Mouse (Mus musculus): ENCODE measurements around the gene Rbp1.

The Rbp1 gene

DNA sequence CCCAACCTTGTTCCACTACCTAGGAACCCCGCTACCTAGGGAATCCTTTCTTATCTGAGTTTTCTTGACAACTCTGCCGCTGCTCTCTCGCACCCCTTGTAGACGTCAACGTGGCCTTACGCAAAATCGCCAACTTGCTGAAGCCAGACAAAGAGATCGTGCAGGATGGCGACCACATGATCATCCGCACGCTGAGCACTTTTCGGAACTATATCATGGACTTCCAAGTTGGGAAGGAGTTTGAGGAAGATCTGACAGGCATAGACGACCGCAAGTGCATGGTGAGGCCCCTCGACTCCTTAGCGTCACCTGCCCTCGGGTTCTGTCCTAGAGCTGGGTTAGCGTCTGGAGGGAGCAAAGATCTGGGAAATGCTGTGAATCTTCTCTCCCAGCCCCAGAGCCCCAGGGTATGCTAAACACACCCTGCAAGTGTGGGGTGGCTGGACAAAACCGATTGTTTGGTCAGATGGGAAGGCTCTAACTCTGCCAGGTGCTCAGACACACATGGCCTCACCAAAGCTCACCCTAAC is 2.7 kb downstream of the Rbp1 start:
- no peak for DNase-seq

DNA sequence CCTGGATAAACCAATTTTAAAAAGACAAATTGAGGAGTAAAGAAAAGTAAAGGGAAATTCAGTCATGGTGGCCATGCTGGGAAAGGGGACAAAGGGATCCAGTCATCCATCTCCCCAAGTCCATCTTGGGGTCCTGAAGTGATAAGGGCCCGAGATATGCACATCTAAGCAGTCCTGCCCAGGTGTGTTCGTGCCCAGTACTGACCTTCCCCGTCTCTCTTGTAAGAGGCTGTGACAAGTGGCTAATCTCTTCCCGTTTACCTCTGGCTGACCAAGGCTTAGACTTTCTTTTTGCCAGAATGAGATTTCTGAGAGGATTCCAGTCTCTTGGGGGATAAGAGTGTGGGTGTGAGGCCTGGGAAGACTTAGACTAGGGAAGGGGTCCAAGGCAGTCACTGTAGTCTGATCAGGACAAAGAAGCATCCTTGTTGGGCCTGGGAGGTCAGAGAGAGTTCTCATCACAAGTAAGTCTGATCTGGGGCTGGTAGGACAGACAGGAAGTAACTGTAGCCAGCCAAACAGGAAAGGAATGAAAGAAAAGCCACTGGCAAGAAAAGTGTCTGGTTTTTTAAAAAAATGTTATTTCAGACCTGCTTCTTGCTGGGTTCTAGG is 5.3 kb downstream of the Rbp1 start:
- no peak for DNase-seq

DNA sequence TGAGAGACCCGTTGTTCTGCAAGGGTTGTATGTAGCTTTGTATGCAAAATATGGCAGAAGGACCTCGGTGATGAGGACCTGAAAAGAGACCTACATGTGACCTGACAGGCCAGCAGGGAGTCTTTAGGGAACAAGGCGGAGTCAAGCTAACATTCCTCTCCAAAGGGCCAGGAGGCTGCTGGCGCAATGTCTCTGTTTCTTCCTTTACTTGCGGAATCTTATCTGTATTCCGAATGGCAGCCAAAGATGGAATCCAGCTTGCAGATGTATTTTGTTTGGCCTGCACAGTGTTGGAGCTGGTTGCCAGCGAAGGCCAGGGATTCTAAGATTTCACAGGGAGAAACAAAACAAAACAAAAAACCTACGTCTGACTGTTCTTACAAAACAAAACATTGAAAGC is 6.0 kb downstream of the Rbp1 start:
- DNase-seq: peak; percentile 81

DNA sequence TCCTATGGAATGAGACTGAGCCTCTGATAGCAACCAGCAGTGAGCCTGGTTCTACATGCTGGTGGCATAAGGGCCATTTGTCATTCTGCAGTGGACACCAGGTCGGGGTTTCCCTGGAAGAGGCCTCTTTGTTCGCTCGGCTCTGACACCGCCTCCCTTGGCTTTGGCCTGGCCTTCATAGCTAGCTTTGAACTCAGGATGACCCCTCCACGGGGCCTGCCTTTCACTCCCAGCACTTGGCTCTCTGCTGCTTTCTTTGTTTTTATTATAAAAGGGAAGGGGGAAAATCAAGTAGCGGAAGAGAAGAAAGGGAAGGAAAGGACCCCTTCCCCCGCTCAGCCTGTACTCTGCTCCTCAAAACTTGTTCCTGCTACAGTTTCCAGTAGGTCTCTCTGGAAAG is 7.0 kb downstream of the Rbp1 start:
- peak; percentile 42 for DNase-seq

DNA sequence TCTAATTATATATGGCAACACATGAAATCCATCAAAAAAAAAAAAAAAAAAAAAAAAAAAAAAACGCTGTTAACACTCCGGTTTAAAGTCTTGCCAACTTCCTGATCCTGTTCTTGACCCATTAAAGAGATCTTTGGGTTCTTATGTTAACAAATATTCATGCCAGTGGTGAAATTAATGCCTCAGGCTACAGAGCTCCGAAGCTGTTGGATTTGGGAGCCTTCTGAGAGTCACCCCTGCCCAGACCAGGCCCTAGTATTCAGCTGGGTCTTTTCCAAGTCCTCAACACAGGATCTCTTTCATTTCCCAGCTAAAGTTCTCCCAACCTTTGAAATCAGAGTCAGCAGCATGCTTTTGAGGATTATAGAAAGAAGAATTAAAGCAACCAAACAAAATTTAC is 7.8 kb downstream of the Rbp1 start:
- no peak for DNase-seq

DNA sequence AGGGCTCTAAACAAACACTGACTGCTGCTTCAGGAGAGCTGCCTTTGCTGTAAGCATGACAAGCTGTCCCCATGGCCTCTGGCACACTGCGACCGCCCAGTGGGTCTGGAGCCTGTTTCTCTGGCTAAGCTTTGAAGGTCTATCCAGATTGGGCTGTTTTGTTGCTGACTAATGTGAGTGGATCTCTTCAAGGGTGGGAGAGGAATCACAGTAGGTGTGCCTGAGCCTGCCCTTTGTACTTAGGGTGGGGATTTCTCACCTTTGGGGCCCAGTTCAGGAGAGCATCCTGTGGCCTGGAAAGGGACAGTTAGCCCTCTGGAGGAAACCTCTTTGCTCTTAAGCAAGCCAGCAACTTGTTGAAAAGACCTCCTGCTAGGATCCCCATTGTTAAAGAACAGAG is 10.3 kb downstream of the Rbp1 start:
- DNase-seq: no peak

DNA sequence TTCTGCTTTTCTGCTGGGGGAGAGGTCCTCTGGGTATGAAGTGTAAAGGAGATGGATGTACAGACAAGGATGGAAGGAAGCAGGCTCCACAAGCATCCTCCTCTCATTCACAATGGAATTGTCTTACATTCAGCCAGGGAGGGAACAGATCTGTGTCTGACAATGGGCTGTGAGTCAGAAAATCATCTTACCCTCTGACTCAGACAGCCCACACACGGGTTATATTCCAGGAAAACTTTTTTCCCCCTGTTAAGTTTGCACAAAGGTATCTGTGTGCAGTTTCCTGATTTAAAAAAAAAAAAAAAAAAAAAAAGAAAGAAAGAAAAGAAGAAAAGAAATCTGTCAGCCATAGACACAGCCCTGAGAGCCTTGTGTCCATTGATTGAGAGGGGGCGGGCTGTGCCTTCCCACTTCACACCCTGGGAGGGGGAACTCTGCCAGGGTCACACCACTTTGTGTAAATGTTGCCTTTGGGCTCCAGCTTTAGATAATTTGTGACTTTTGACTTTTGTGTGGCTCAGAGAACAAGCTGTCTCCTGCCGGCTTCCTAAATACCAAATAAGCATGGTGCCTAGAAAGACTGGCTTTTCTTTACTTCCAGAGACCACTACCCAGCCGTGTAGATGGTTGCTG is 11.3 kb downstream of the Rbp1 start:
- no peak for DNase-seq

DNA sequence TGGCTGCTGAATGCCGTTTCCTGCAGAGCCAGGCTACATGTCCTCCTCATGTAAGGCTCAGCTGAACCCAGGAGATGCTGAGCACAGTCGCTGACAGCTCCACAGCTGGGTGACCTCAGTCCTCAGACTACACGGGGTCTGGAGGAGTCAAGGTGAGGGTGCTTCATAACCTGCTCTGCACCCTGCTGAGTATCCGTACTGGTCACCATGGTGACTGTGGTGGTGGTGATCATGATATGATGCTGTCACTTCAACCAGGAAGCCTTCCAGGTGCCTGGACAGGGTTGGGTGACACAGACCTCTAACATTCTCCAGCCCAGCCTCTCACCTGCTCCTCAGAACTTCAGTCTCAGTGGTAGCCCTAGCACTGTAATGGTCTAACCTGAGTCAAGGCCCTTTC is 15.1 kb downstream of the Rbp1 start:
- no peak for DNase-seq

DNA sequence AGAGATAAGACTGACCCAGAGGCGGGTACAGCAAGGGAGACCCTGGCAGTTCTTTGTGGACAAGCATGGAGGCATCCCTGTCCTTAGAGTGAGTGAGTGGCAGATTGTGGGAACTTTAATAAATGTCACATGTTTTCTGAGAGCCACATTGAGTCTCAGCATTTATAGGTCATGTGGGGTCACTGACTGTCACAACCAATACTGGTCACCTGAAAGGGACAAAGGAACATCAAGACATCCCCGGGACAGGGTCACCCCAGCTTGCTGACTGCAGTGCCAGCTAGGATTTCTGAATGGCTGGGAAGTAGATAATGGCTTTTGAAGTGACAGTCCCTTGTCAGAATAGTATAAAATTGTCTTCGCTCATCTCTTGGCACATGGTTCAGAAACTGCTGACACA is 16.3 kb downstream of the Rbp1 start:
- DNase-seq: no peak

DNA sequence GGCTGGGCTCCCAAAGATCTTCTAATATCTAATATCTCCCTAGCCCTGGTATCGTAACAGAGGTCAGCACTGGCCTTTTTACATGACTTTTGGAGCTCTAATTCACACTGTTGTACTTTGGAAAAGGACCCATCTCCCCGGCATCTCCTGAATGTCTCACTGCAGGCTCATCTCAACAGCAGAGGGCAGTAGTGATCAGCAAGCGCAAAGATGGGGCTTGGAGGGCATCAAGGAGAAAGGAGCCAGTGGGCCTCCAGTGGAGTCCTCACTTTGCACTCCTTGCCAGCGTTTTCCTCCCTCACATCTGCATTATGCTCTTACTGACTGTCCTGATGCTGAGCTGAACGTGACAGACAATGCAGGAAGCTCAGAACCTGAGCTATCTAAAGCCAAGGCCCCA is 19.9 kb downstream of the Rbp1 start:
- peak; percentile 55 for DNase-seq

DNA sequence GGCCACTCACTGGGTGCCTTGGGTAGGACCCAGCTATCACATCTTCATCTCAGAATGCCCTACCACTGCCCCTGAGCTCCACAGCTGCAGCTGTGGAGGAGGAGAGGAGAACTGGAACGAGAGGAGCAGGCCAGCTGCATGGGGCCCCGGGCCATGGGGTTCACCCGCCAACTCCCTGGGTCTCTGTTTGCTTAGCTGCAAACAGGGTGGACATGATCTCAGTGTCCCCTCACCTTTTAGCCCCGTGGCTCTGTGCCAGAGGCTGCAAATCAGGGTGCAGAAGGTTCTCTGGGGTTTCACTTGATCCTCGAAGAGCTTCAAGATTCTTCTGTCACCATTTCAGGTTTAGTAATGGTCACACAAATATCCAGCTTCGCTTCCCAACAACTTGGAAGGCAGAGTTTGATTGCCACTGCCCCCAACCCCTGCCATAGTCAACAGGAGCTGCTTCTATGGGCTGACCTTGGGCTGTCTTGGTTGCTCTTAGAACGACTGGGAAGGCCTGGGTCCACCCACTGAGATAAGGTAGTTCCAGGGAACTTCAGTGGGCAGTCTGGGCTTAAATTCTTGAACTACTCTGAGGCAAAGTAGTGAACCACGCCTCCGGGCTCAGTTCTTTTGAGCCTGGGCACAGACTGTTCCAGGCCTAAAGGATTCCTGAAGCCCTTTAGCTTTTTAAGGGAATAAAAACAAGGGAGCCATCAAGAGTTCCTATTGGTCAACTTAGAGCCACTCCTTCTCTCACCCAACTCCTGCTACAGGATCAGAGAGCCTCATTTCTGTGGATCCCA is 22.8 kb downstream of the Rbp1 start:
- DNase-seq: peak; percentile 8

DNA sequence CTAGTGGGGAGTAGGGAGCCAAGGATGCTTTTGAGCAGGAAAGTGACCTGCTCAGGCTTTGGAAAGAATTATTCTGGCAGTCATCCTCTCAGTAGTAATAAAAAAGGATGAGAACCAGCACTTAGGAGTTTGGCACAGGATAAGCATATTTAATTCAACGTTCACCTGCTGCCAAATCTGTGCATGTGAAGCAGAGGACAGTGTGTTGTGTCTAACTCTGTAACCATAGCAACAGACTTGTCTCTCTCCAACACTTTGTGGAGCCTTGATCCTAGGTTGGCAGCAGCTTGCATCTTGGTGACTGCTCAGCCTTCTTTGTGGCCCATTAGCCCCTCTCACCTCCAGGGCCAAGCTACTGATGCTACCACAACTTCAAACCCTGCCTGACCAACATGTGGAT is 28.2 kb downstream of the Rbp1 start:
- no peak for DNase-seq

DNA sequence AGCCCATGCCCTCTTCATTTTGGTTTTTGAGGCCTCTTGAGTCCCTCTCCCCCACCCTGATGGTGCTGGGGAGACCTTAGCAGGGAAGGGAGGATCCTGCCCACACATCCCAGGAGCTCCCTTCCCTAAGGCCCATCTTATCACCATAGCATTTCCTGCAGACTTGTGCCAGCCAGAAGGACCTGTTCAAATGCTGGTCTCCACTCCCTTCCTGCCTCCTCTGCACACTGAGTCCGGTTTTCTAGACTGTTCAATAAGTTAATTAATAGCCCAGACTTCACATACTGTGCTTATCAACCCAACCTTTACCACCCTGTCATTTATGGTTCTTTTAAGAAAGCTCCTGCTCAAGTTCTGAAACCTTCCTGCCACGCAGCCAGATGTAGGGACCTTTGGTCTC is 43.9 kb downstream of the Rbp1 start:
- no peak for DNase-seq

DNA sequence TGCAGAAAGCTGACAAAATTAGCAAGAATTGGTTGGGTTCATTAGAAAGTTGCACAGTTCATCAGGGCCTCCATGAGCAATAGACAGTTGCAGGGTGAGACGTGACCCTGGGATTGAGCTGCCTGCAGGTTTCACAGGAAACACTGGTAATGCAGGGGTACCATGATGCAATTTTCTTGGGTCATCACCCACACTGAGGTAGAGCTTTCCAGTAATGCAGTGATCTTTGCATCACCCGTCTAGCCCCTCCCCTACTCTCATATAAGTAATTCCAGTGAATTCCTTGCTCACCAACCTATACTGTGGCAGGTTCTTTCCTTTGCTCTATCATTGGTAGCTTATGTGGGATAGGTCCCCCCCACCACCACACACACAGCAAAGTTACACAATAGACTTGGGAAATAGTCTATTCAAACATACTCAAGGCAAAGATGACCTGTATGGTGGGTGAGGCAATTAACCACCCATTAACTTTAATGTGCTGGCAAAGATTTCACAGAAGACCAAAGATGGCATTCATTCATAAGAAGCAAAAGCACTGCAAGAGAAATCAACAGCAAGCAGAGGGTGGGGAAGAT is 57.5 kb downstream of the Rbp1 start:
- no peak for DNase-seq

DNA sequence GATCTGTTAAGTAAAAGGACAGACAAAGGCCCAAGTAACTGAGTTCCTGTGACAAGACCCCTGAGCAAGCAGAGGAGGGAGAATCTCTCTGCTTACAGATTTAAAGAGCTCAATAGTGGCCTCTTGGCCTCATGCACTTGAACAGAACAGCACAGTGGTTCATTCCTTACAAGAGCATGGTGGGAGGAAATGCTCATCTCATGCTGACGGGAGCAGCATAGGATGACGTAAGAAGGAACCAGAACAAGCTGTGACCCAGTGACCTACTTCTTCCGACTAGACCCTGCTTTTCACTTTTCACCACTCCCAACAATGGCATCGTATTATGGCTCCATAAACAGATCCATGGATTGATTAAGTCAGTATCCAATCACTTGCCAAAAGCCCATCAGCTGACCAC is 59.5 kb downstream of the Rbp1 start:
- no peak for DNase-seq

DNA sequence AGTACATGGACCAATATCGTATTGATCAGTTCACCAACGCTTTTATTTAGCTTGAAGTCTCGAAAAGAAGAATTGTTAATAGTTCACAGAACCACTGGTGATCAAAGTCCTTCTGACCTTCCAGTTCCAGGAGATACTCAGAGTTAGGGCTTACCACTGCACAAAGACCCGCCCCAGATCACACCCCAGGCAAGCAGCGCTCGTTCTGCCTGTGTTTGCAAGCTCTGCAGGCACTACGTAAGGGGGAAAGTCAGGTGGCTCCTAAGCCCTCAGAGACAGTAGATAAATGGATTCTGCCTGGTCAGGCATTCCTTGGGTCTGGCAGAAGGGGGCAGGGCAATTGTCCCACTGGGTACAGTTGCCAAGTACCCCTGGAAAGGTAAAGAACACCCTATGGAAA is 62.3 kb downstream of the Rbp1 start:
- DNase-seq: no peak

DNA sequence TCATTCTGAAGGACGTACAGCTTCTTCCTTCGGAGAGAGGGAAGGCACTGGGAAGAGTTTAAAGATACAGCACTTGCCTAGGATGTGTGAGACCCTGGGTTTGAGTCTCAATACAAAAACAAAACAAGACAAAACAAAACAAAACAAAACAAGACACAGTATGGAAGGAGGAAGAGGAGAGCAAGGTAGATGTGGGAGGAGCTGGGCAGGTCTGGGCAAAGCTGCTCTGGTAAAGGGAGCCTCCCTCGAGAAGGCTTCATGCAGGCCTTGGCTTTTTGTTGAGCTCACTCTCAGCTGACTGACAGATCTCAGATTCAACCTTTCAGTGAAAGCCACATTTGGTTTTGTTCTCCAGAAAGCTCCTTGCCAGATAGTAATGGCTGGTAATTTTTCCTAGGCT is 63.1 kb downstream of the Rbp1 start, which contains the start of gene Rbp2:
Gene Rbp2 (plus strand): TSS at position 301 of the 400 bp plus-strand sequence.
- DNase-seq: no peak

DNA sequence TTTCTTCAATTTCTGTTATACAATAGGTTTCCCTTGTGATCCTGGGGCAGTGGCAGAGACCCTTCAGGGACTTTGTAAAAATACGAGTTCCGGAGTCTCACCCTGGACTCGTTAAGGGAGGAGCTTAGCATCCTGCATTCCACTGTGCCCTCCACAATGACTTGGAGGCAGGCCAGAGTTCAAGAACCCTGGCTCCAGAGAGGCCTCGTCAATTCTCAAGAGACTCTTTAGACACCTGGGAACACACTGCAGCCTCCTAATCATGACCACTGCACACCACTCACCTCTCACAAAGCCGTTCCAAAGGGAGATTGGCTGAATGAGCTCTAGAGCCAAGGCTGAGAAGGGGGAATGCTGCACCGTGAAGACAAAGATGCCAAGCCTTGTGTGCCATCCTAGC is 64.5 kb downstream of the Rbp1 start:
- peak; percentile 79 for DNase-seq

DNA sequence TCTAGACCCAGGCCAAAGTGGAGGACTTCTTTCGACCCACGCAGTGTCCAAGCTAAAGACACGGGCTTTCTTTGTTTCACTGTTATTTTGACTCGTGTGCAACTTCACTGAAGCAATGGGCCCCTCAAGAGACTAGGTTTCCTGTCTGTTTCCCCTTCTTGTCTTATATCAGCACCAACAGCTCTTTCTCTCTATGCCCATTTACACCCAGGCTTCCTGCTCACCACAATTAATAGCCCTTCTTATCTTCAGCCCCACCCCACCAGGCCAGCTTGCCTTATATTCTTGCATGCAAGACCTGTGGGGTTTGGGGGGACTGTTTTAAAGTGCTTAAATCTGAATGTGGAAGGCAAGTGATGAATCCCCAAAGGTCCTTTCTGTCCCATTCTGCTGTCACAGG is 66.8 kb downstream of the Rbp1 start:
- DNase-seq: no peak

DNA sequence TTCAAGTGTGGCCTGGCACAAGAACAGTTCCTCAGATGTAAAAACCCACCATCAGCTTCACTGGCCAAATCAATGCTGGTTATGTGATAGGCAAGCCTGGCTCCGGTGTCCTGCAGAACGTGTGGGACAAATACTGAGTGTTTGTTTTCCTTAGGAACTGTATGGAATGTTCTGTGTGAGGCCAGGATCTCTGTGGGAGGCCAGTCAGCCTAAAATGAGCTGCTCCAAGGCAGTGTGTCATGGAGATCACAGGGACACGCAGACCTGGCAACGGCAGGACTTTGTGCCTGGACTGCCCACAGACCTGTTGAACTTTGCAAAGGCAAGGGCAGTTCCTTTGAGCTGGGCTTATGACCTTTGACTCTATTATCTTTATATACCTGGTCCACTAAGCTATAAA is 67.4 kb downstream of the Rbp1 start:
- no peak for DNase-seq

DNA sequence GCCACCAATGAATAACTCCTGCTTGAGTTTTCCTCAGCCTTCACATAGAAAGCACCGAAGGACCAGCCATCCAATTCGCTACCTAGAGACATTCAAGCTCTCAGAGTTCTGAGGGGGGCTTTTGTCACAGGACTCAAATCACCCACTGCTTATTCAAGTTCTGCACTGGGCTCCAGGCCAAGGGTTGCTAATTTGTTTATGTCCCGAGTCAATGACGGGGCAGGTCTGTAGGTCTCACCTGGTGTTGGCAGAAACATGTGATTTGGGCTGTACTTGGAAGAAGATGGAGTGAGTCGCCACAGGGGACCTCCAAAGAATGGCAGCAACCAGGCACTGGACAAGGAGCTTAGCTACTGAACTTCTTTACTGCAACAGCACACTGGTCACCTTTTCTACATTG is 68.3 kb downstream of the Rbp1 start:
- no peak for DNase-seq

DNA sequence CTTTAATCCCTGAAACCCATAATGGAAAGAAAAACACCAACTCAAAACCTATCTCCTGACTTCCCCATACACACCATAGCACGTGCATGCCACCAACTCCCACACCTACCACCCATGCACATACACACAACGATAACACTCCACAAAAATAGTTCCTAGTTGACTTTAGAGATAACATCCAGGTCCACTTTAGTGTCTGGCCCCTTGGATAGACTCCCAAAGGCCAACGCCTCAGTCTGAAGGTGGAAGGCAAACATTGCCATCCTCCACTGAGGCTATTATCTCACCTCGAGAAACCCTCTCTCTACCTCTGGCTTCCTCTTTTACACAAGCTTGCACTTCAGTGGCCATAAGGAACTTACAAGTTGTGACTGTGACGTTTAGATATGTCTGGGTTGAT is 69.5 kb downstream of the Rbp1 start:
- no peak for DNase-seq

DNA sequence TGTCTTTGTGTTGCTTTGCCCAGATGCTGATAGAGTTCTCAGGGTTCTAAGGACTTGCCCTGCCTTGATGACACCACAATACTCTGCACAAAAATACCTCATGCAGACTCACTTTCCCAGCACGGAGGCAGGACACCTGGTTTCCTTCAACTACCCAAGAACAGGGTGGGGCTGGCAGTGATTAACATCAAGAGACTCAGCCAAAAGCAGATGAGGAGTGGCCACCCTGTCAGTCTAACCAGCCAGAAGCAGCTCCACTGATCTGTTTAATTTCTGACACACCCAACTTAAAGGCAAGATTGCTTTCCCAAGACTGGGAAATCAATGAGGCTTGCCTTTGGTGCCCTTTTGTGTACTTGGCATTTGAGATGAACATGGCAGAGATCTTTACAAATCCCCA is 70.1 kb downstream of the Rbp1 start:
- DNase-seq: no peak
